Mouse (Mus musculus) neural tube, embryonic 12.5 days (tissue): ENCODE measurements around the gene Mctp2. TPM values are rescaled to one million over a fixed set of nuclear protein-coding genes. Genes with fewer than 3 reads are reported as not detected.

Experiments used
- ATAC-seq: fragments of 200-750 bp; cut with Nextera tagmentation; 2 replicates; pipeline ENCODE4 v1.8.0; 2017; ENCODE audit warnings: low read depth, mild to moderate bottlenecking, moderate TSS enrichment, moderate library complexity; ENCODE audit not compliant: low FRiP score
- H3K27ac ChIP-seq: fragments of 300-500 bp; sonication (generic); 2 replicates; pipeline ENCODE4 v1.5.1; 2016
- H3K27me3 ChIP-seq: fragments of 300-500 bp; sonication (generic); replicated peaks from 2 replicates; pipeline ENCODE4 v1.6.1; 2016; ENCODE audit warnings: mild to moderate bottlenecking
- H3K36me3 ChIP-seq: fragments of 300-500 bp; sonication (generic); 2 replicates; pipeline ENCODE4 v1.6.1; 2016; ENCODE audit warnings: mild to moderate bottlenecking
- H3K4me1 ChIP-seq: fragments of 300-500 bp; sonication (generic); 2 replicates; pipeline ENCODE4 v1.6.1; 2016
- H3K4me2 ChIP-seq: fragments of 300-500 bp; sonication (generic); replicated peaks from 2 replicates; pipeline ENCODE4 v1.6.1; 2016; ENCODE audit warnings: mild to moderate bottlenecking
- H3K4me3 ChIP-seq: fragments of 300-500 bp; sonication (generic); 2 replicates; pipeline ENCODE4 v1.5.1; 2016
- H3K9ac ChIP-seq: fragments of 300-500 bp; sonication (generic); 2 replicates; pipeline ENCODE4 v1.6.1; 2016; ENCODE audit warnings: mild to moderate bottlenecking
- H3K9me3 ChIP-seq: fragments of 300-500 bp; sonication (generic); 2 replicates; pipeline ENCODE4 v1.6.1; 2016; ENCODE audit warnings: mild to moderate bottlenecking
- WGBS: fragments of 180-500 bp; shearing (Covaris S2); methylation state at CpG from one replicate; pipeline ENCODE4 v1.1.7; 2016; 5-methylcytosine and 5-hydroxymethylcytosine counted together
- polyA plus RNA-seq: library from polyadenylated mRNA; unstranded; fragments of >200 nt; fragmentation: Nextera tagmentation; extraction: Ambion mirVana; gene quantifications from 2 replicates; pipeline ENCODE4 v1.2.1, GENCODE M21; 2016

Mctp2 gene
- polyA plus RNA-seq, 1 experiment from 2014 or later, result 0.29 TPM

DNA sequence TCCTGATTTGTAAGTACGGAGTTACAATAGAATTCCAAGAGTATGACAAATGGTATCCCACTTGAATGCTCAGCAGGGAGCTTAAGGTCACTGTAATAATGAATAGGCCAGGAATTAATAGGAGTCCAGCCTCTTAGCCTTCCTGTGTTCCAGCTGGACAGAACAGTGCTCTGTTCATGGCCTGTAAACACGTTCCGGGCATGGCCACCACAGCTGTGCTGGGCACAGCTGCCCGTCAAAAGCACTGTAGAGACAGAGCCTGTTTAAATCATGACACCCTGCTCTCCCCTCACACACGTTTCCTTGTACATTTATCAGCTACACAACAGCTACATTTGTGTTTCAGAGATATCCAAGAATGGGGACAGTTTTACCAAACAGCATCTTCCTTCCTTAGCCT is 205.7 kb downstream of the Mctp2 start:
- H3K4me3 ChIP-seq, result no peak overlapping the region
- no peak for ATAC-seq
- WGBS, result 54% methylated on average over 5 of the region's 5 CpGs

GRCm38 (mm10) chr7:72098603-72099002 is 207.8 kb downstream of the Mctp2 start:
- H3K27me3 ChIP-seq, result no peaks in the 10 kb centered on the region
- H3K9ac ChIP-seq, result no peak overlapping the region
- no peak overlapping the region for H3K4me2 ChIP-seq
- 97% methylated on average over 6 of the region's 6 CpGs for WGBS
- no peaks in the 10 kb centered on the region for H3K4me1 ChIP-seq
- no peak for ATAC-seq
- no peaks in the 10 kb centered on the region for H3K36me3 ChIP-seq
- H3K4me3 ChIP-seq, result no peak overlapping the region
- no peaks in the 10 kb centered on the region for H3K9me3 ChIP-seq
- H3K27ac ChIP-seq, result no peak overlapping the region

More for the DNA sequence above, 205.7 kb downstream of the Mctp2 start:
- H3K9me3 ChIP-seq, result no peaks in the 10 kb centered on the region
- no peak overlapping the region for H3K4me2 ChIP-seq
- no peaks in the 10 kb centered on the region for H3K27me3 ChIP-seq
- no peaks in the 10 kb centered on the region for H3K36me3 ChIP-seq
- H3K9ac ChIP-seq, result no peak overlapping the region
- no peaks in the 10 kb centered on the region for H3K4me1 ChIP-seq
- no peak overlapping the region for H3K27ac ChIP-seq

DNA sequence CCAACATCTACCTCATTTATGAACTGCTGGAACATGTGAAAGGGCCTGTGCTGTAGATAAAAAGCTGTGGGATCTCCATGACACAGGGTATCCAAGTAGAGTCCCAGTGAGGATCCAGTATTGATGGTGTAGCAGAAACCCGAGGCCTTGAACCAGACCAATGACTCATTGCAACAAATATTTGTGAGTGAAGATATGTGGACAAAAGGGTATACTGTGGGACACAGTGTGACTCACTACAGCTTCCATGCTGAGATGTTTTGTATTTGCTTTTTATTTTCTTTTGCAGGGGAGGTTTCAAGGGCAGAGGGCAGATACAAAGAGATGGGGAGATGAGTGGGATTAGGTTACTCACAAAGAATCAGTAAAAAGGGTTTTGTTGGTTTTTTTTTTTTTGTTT is 209.4 kb downstream of the Mctp2 start:
- Histone ChIP-seq H3K27ac (no peak overlapping the region), H3K9me3 (no peaks in the 10 kb centered on the region)
- 45% methylated on average over 1 of the region's 1 CpGs for WGBS

DNA sequence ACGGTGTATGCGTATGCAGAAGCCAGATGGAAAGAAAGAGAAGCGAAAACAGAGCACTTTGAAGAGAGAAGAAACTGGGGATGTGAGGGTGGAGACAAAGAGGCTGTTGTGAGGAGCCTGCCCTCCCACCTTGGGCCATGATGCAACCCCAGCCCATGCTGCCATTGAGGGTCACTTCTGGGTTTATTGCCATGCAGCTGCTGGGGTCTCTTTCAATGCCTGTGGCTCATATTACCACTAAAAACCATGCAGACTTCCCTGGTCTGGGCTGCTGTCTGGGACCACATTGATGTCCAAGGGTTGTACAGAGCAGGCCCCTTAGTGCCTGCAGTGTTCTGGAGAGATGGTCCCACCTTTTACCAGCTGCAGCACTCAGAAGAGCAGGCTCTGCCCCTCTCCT is 210.0 kb downstream of the Mctp2 start:
- Histone ChIP-seq H3K9ac (no peak overlapping the region), H3K27me3 (no peaks in the 10 kb centered on the region), H3K9me3 (no peaks in the 10 kb centered on the region), H3K4me3 (no peak overlapping the region), H3K27ac (no peak overlapping the region), H3K36me3 (no peaks in the 10 kb centered on the region), H3K4me1 (no peaks in the 10 kb centered on the region), H3K4me2 (no peak overlapping the region)
- WGBS, result 33% methylated on average over 3 of the region's 3 CpGs
- ATAC-seq, result no peak

More for the DNA sequence above, 209.4 kb downstream of the Mctp2 start:
- Histone ChIP-seq H3K4me2 (no peak overlapping the region), H3K9ac (no peak overlapping the region), H3K27me3 (no peaks in the 10 kb centered on the region), H3K36me3 (no peaks in the 10 kb centered on the region), H3K4me1 (no peaks in the 10 kb centered on the region), H3K4me3 (no peak overlapping the region)
- no peak for ATAC-seq

DNA sequence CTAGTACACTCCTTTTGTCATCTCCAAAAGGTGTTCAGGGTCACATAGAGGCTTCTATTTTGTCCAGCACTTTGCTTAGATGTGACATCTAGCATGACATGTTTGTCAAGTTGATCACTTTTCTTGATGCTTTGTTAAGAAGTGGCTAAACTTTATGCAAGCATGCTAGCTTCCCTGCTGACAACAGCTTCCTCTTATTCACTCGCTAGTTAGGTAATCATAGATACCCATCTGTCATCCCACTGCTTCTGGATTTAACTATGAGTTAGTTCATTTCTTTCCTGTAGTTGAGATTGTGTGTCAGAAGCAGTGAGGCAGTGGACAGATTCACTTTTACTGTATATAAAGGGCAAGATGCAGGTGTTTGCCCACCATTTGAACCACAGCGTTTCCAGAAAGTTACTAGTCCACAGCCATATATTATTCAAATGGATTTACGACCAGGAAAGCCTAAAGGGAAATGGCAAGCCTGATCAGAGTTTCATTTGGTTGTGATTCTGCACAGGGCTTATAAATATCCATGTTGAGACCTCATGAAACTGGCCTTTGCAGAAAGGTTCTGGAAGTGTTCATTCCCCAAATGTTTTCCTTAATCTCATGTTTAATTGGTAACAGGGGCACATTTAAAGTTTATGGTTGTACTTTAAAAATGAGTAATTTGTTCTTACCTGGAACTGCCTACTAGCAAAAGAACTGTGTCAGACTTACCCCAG is 216.8 kb downstream of the Mctp2 start:
- no peaks in the 10 kb centered on the region for H3K36me3 ChIP-seq
- no peaks in the 10 kb centered on the region for H3K9me3 ChIP-seq
- no peak overlapping the region for H3K4me3 ChIP-seq
- no peaks in the 10 kb centered on the region for H3K27me3 ChIP-seq
- no peak overlapping the region for H3K9ac ChIP-seq
- no peak overlapping the region for H3K27ac ChIP-seq
- H3K4me1 ChIP-seq, result no peaks in the 10 kb centered on the region
- no peak for ATAC-seq
- WGBS, result 78% methylated on average over 3 of the region's 3 CpGs
- H3K4me2 ChIP-seq, result no peak overlapping the region

DNA sequence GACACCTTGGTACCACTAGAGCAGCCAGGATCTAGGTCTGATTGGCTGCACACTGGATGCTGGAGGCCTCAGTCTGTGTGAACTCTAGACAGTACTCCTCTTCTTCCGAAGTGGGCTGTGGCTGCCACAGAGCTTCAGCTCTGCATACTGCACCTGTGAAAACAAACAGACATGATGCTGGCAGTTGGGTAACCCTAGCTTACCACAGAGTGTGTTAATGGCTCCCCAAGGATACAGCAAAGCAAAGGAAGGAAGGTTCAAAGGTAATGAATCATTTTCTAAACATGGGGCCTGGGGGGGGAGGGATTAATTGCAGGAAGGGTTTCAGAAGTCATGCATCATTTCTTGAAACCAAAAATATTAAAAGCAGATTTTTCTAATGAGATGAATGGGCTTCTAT is 225.7 kb downstream of the Mctp2 start:
- ATAC-seq, result no peak
- no peak overlapping the region for H3K4me3 ChIP-seq
- 64% methylated on average over 1 of the region's 1 CpGs for WGBS

DNA sequence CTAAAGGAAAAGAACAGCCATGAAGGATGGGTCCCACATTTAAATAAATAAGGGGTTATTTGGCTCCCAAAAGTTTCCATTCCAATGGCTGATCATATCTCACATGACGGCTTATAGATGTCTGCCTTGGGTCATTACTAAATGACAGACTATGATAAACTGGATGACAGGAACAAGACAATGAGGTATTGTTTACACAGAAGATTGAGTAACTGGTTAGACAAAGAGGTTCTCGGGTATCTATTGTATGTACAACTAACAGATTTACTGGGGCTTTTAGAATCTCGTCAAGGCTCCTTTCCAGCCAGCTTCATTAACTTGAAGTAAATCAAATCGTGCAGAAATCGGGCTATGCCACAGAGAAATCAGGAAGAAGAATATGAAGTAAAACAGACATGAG is 227.5 kb downstream of the Mctp2 start:
- 28% methylated on average over 5 of the region's 5 CpGs for WGBS
- H3K4me1 ChIP-seq, result no peaks in the 10 kb centered on the region

More for the DNA sequence above, 225.7 kb downstream of the Mctp2 start:
- H3K27ac ChIP-seq, result no peak overlapping the region
- no peak overlapping the region for H3K4me2 ChIP-seq
- H3K36me3 ChIP-seq, result no peaks in the 10 kb centered on the region
- H3K9ac ChIP-seq, result no peak overlapping the region
- H3K9me3 ChIP-seq, result no peaks in the 10 kb centered on the region
- no peaks in the 10 kb centered on the region for H3K4me1 ChIP-seq
- no peaks in the 10 kb centered on the region for H3K27me3 ChIP-seq

DNA sequence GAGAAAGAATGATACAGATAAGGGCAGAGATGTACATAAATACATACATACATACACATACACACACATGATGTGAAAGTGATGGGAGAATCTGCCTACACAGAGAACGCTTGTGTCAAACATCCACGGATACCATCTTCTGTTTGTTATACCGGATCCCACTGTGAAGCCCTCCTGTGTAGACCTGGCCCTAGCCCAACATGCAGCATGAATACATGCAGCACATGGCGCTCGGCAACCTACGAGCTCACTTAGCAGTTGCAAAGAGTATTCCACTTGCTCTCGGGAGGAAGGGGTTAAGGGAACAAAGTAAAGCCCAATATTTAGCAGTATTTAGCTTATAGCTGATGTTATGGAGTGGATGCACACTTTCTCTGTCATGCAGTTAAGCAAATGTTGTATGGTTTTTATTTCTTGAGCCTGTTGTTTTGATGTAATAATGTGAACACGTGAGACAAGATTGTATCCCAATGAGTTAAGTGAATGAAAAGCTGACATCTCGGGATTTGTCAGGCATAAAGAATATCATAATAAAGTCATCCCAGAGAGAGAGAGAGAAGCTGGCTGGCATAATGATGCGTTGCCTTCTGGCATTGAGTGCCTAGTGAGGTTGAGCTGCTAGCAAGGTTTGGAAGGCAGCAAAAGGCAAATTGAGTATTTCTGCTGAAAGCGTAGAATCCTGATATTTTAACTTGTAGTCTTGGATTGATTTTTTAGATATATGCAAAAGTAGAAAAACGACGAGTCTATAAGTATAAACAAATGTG is 234.8 kb downstream of the Mctp2 start:
- Histone ChIP-seq H3K4me1 (no peaks in the 10 kb centered on the region), H3K4me3 (no peak overlapping the region), H3K27me3 (no peaks in the 10 kb centered on the region), H3K36me3 (no peaks in the 10 kb centered on the region), H3K4me2 (no peak overlapping the region), H3K9ac (no peak overlapping the region), H3K9me3 (no peaks in the 10 kb centered on the region), H3K27ac (no peak overlapping the region)
- no peak for ATAC-seq
- WGBS, result 85% methylated on average over 13 of the region's 13 CpGs

More for the DNA sequence above, 227.5 kb downstream of the Mctp2 start:
- H3K9ac ChIP-seq, result no peak overlapping the region
- no peak overlapping the region for H3K4me3 ChIP-seq
- no peaks in the 10 kb centered on the region for H3K27me3 ChIP-seq
- no peak overlapping the region for H3K4me2 ChIP-seq
- no peak for ATAC-seq
- no peaks in the 10 kb centered on the region for H3K36me3 ChIP-seq
- H3K27ac ChIP-seq, result no peak overlapping the region
- H3K9me3 ChIP-seq, result no peaks in the 10 kb centered on the region

DNA sequence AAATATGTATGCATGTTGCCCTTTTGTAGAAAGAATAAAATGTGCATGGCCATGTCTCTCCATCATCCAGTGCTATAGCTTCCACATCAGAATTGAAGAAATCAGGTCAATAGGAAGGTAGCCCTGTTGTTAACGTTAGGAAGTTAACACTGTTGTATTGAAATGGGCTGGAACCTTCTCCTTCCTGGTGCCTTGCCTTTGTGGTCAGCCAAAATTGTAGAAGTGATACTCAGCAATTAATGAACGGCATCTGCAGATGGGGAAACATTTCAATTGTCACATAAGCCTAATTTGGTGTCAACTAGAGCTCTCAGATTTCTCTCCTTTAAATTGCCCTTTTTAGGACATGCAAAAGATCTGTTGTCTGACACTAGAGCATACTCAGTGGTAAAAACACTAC is 238.0 kb downstream of the Mctp2 start:
- no peak overlapping the region for H3K9ac ChIP-seq
- no peaks in the 10 kb centered on the region for H3K4me1 ChIP-seq
- H3K4me3 ChIP-seq, result no peak overlapping the region
- ATAC-seq, result no peak
- H3K9me3 ChIP-seq, result no peaks in the 10 kb centered on the region
- no peak overlapping the region for H3K27ac ChIP-seq
- no peaks in the 10 kb centered on the region for H3K27me3 ChIP-seq
- no peak overlapping the region for H3K4me2 ChIP-seq
- no peaks in the 10 kb centered on the region for H3K36me3 ChIP-seq
- 84% methylated on average over 2 of the region's 2 CpGs for WGBS

DNA sequence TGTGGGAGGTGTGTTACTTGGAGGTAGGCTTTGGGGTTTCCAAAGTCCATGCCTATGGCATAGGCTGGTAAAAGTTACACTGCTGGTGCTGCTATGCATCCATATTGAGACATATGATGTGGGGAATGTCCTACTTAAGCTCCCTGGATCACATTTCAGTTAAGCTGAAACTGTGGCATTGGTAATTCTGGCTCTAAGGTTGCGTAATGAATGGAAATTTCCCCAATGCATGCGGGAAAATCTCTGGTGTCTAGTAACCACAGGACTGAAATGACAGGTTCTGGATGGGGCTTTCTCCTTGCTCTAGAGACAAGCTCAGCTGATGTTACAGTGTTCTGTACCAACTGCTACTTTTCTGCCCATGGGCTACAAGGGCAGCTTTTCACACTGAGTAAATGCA is 240.1 kb downstream of the Mctp2 start:
- H3K9ac ChIP-seq, result no peak overlapping the region
- WGBS, result 91% methylated on average over 2 of the region's 2 CpGs
- no peak overlapping the region for H3K4me2 ChIP-seq
- no peaks in the 10 kb centered on the region for H3K27me3 ChIP-seq
- no peaks in the 10 kb centered on the region for H3K36me3 ChIP-seq
- H3K4me1 ChIP-seq, result no peaks in the 10 kb centered on the region
- H3K9me3 ChIP-seq, result no peaks in the 10 kb centered on the region
- H3K4me3 ChIP-seq, result no peak overlapping the region
- ATAC-seq, result no peak
- no peak overlapping the region for H3K27ac ChIP-seq

- H3K9ac ChIP-seq, result no peak overlapping the region
- no peaks in the 10 kb centered on the region for H3K36me3 ChIP-seq
- ATAC-seq, result no peak
- no peaks in the 10 kb centered on the region for H3K4me1 ChIP-seq
- no peak overlapping the region for H3K4me2 ChIP-seq
- no peaks in the 10 kb centered on the region for H3K27me3 ChIP-seq
- no peak overlapping the region for H3K4me3 ChIP-seq
- H3K9me3 ChIP-seq, result no peaks in the 10 kb centered on the region
- 76% methylated on average over 2 of the region's 2 CpGs for WGBS
- no peak overlapping the region for H3K27ac ChIP-seq
These were observed 254.6 kb downstream of the Mctp2 start for GRCm38 (mm10) chr7:72051759-72052158.

- no peaks in the 10 kb centered on the region for H3K9me3 ChIP-seq
- no peak overlapping the region for H3K4me2 ChIP-seq
- no peak overlapping the region for H3K4me3 ChIP-seq
- no peak overlapping the region for H3K27ac ChIP-seq
- H3K27me3 ChIP-seq, result no peaks in the 10 kb centered on the region
- H3K36me3 ChIP-seq, result no peaks in the 10 kb centered on the region
- 79% methylated on average over 20 of the region's 20 CpGs for WGBS
- no peaks in the 10 kb centered on the region for H3K4me1 ChIP-seq
- no peak for ATAC-seq
- H3K9ac ChIP-seq, result no peak overlapping the region
These were observed 258.5 kb downstream of the Mctp2 start for GRCm38 (mm10) chr7:72047588-72048585.
